Mouse (Mus musculus) cerebellum, adult 2 months (tissue): Measurements from ENCODE around the gene Rere.

Experiments
- CTCF ChIP-seq: fragments of 200-500 bp; IDR thresholded peaks from 2 replicates; pipeline ENCODE4 v1.5.1; 2011; ENCODE audit warnings: low read depth, mild to moderate bottlenecking, control low read depth, low read length, moderate library complexity, borderline replicate concordance; ENCODE audit not compliant: insufficient read depth
- POLR2A ChIP-seq: fragments of 200-500 bp; IDR thresholded peaks from 2 replicates; pipeline ENCODE4 v1.6.1; 2011; ENCODE audit warnings: low read length, control low read depth, borderline replicate concordance; ENCODE audit not compliant: insufficient read depth

- TF ChIP-seq CTCF (no peak), POLR2A (no peak)
These were observed 10.5 kb downstream of the Rere start for GRCm38 (mm10) chr4:150291900-150292299.
